Mouse (Mus musculus) ovary, adult 18-20 months (tissue): ENCODE data around the gene H2-M10.2.

Source experiments
- DNase-seq: peaks from one replicate; pipeline ENCODE4 v3.0.0; 2022; ENCODE audit warnings: low spot score, mixed read lengths

H2-M10.2 gene

GRCm38 (mm10) chr17:36286390-36286789, at the start of gene H2-M10.2:
H2-M10.2 (minus strand) TSS chr17:36286490.
- DNase-seq: no peak

- no peak for DNase-seq
These were observed 39.8 kb upstream of the H2-M10.2 start, which contains the start of gene H2-M10.1 for GRCm38 (mm10) chr17:36326055-36326454. H2-M10.1 (minus strand) TSS chr17:36326155.

- no peak for DNase-seq
These were observed 29.5 kb upstream of the H2-M10.2 start for GRCm38 (mm10) chr17:36315689-36316253.

- peak; percentile 22 for DNase-seq
These were observed 28.9 kb upstream of the H2-M10.2 start for GRCm38 (mm10) chr17:36315041-36315688.

GRCm38 (mm10) chr17:36314511-36314910, 28.2 kb upstream of the H2-M10.2 start:
- no peak for DNase-seq

GRCm38 (mm10) chr17:36309293-36309692, 23.0 kb upstream of the H2-M10.2 start:
- DNase-seq: no peak

- peak; percentile 21 for DNase-seq
These were observed 22.6 kb upstream of the H2-M10.2 start for GRCm38 (mm10) chr17:36308855-36309254.

GRCm38 (mm10) chr17:36281521-36282245, 4.6 kb downstream of the H2-M10.2 start:
- no peak for DNase-seq

- no peak for DNase-seq
These were observed 11.5 kb downstream of the H2-M10.2 start for GRCm38 (mm10) chr17:36274776-36275175.

GRCm38 (mm10) chr17:36273796-36274195, 12.5 kb downstream of the H2-M10.2 start:
- no peak for DNase-seq

- DNase-seq: no peak
These were observed 13.5 kb downstream of the H2-M10.2 start for GRCm38 (mm10) chr17:36272643-36273366.

- DNase-seq: peak; percentile 61
These were observed 14.6 kb downstream of the H2-M10.2 start, which contains the start of gene Trim39 for GRCm38 (mm10) chr17:36271586-36272256. Trim39 (minus strand) TSS chr17:36272247.

- peak; percentile 74 for DNase-seq
These were observed 15.2 kb downstream of the H2-M10.2 start for GRCm38 (mm10) chr17:36270956-36271585.

- DNase-seq: no peak
These were observed 20.5 kb downstream of the H2-M10.2 start for GRCm38 (mm10) chr17:36265834-36266233.

GRCm38 (mm10) chr17:36264273-36264925, 21.9 kb downstream of the H2-M10.2 start:
- DNase-seq: no peak

GRCm38 (mm10) chr17:36261511-36262166, 24.7 kb downstream of the H2-M10.2 start:
- no peak for DNase-seq

GRCm38 (mm10) chr17:36257969-36258368, 28.3 kb downstream of the H2-M10.2 start, which contains the start of gene Rpp21:
Rpp21 (minus strand) TSS chr17:36258069.
- DNase-seq: no peak

GRCm38 (mm10) chr17:36257241-36257947, 28.9 kb downstream of the H2-M10.2 start:
- peak; percentile 67 for DNase-seq

- no peak for DNase-seq
These were observed 33.1 kb downstream of the H2-M10.2 start for GRCm38 (mm10) chr17:36253087-36253600.
